Mouse (Mus musculus) forebrain, embryonic 14.5 days (tissue): ENCODE data around the gene Hk1. TPM values are rescaled to one million over a fixed set of nuclear protein-coding genes. Genes with fewer than 3 reads are reported as not detected.
A peak's percentile ranks its signal among the peaks of the same experiment; 100 is the strongest.

Experiments
- ATAC-seq: fragments of 200-750 bp; cut with Nextera tagmentation; 2 replicates; pipeline ENCODE4 v1.8.0; 2017; ENCODE audit warnings: mild to moderate bottlenecking, moderate library complexity
- DNase-seq: peaks from one replicate; pipeline ENCODE4 v3.0.0-alpha.2; 2015; ENCODE audit warnings: low spot score
- H3K27ac ChIP-seq: fragments of 300-500 bp; sonication (generic); 2 replicates; pipeline ENCODE4 v1.5.1; 2014; ENCODE audit warnings: low read depth, mild to moderate bottlenecking, control low read depth, low read length, moderate library complexity
- H3K27me3 ChIP-seq: fragments of 300-500 bp; sonication (generic); replicated peaks from 2 replicates; pipeline ENCODE4 v1.6.1; 2014; ENCODE audit warnings: low read length, control low read depth, mixed read lengths; ENCODE audit not compliant: control insufficient read depth, insufficient read depth
- H3K36me3 ChIP-seq: fragments of 300-500 bp; sonication (generic); 2 replicates; pipeline ENCODE4 v1.6.1; 2014; ENCODE audit warnings: low read length, control low read depth; ENCODE audit not compliant: control insufficient read depth, insufficient read depth
- H3K4me1 ChIP-seq: fragments of 300-500 bp; sonication (generic); 2 replicates; pipeline ENCODE4 v1.6.1; 2014; ENCODE audit warnings: antibody characterized with exemption, low read length, control low read depth; ENCODE audit not compliant: control insufficient read depth, insufficient read depth
- H3K4me2 ChIP-seq: fragments of 300-500 bp; sonication (generic); 2 replicates; pipeline ENCODE4 v1.6.1; 2014; ENCODE audit warnings: mild to moderate bottlenecking, control low read depth, low read length
- H3K4me3 ChIP-seq: fragments of 300-500 bp; sonication (generic); 2 replicates; pipeline ENCODE4 v1.5.1; 2014; ENCODE audit warnings: low read depth, low read length, control low read depth
- H3K9ac ChIP-seq: fragments of 300-500 bp; sonication (generic); 2 replicates; pipeline ENCODE4 v1.6.1; 2014; ENCODE audit warnings: mild to moderate bottlenecking, low read length, control low read depth, moderate library complexity
- H3K9me3 ChIP-seq: fragments of 300-500 bp; sonication (generic); replicated peaks from 2 replicates; pipeline ENCODE4 v1.6.1; 2016; ENCODE audit warnings: low read length, control low read depth, mixed read lengths; ENCODE audit not compliant: control insufficient read depth
- WGBS: fragments of 180-500 bp; shearing (Covaris S2); extraction: QIAGEN DNeasy Blood & Tissue Kit; methylation state at CpG from one replicate; pipeline ENCODE4 v1.1.7; 2014; 5-methylcytosine and 5-hydroxymethylcytosine counted together
- polyA plus RNA-seq: library from polyadenylated mRNA; unstranded; fragments of >200 nt; fragmentation: Nextera tagmentation; extraction: Ambion mirVana; gene quantifications from 2 replicates; pipeline ENCODE4 v1.2.1, GENCODE M21; 2014

The Hk1 gene
- polyA plus RNA-seq, 1 experiment from 2014 or later = 31.0 TPM

- no peak overlapping the region for H3K4me2 ChIP-seq
- no peaks in the 10 kb centered on the region for H3K36me3 ChIP-seq
- no peak for DNase-seq
- H3K9ac ChIP-seq = no peak overlapping the region
- H3K4me3 ChIP-seq = no peak overlapping the region
- no peak overlapping the region for H3K27ac ChIP-seq
- no peak for ATAC-seq
- H3K9me3 ChIP-seq = no peaks in the 10 kb centered on the region
- 88% methylated on average over 9 of the region's 9 CpGs for WGBS
- peaks cover 7% of the 10 kb centered on the region for H3K4me1 ChIP-seq
- no peaks in the 10 kb centered on the region for H3K27me3 ChIP-seq
These were observed 35.5 kb downstream of the Hk1 start for GRCm38 (mm10) chr10:62344004-62344752.

- ATAC-seq (no peak), DNase-seq (no peak)
- 86% methylated on average over 6 of the region's 6 CpGs for WGBS
- H3K4me1 ChIP-seq = peaks cover 8% of the 10 kb centered on the region
- no peaks in the 10 kb centered on the region for H3K9me3 ChIP-seq
- no peaks in the 10 kb centered on the region for H3K27me3 ChIP-seq
- no peaks in the 10 kb centered on the region for H3K36me3 ChIP-seq
- H3K4me3 ChIP-seq = no peak overlapping the region
- no peak overlapping the region for H3K27ac ChIP-seq
- H3K4me2 ChIP-seq = no peak overlapping the region
- no peak overlapping the region for H3K9ac ChIP-seq
These were observed 37.2 kb downstream of the Hk1 start for GRCm38 (mm10) chr10:62342512-62342911.

GRCm38 (mm10) chr10:62341956-62342355 lies 37.8 kb downstream of the Hk1 start:
- 85% methylated on average over 4 of the region's 4 CpGs for WGBS
- Histone ChIP-seq H3K4me2 (no peak overlapping the region), H3K27me3 (no peaks in the 10 kb centered on the region), H3K4me1 (peaks cover 8% of the 10 kb centered on the region), H3K9ac (no peak overlapping the region), H3K4me3 (no peak overlapping the region), H3K27ac (no peak overlapping the region), H3K36me3 (no peaks in the 10 kb centered on the region), H3K9me3 (no peaks in the 10 kb centered on the region)
- no peak for ATAC-seq
- no peak for DNase-seq

- Histone ChIP-seq H3K27me3 (no peaks in the 10 kb centered on the region), H3K4me2 (peak overlapping the region; percentile 86), H3K36me3 (no peaks in the 10 kb centered on the region), H3K9me3 (no peaks in the 10 kb centered on the region), H3K4me1 (peaks cover 8% of the 10 kb centered on the region), H3K4me3 (peak overlapping the region; percentile 64), H3K27ac (0 out of 2 replicates have a peak overlapping the region, but pooled peaks have one; percentile 74), H3K9ac (peak overlapping the region; percentile 79)
- ATAC-seq (no peak), DNase-seq (no peak)
- 26% methylated on average over 3 of the region's 3 CpGs for WGBS
These were observed 38.7 kb downstream of the Hk1 start for GRCm38 (mm10) chr10:62340991-62341390.

- no peaks in the 10 kb centered on the region for H3K27me3 ChIP-seq
- H3K4me1 ChIP-seq = peaks cover 11% of the 10 kb centered on the region
- H3K4me3 ChIP-seq = peak overlapping the region; percentile 64
- H3K36me3 ChIP-seq = no peaks in the 10 kb centered on the region
- H3K4me2 ChIP-seq = peak overlapping the region; percentile 86
- H3K27ac ChIP-seq = peak overlapping the region; percentile 74; the same call in 1 of the 2 replicates
- ATAC-seq (peak; percentile 98), DNase-seq (peak; percentile 96)
- peak overlapping the region; percentile 79 for H3K9ac ChIP-seq
- H3K9me3 ChIP-seq = no peaks in the 10 kb centered on the region
- WGBS = 0% methylated on average over 38 of the region's 38 CpGs
These were observed 39.5 kb downstream of the Hk1 start for GRCm38 (mm10) chr10:62340095-62340731.

- peak overlapping the region; percentile 79 for H3K9ac ChIP-seq
- peak overlapping the region; percentile 86 for H3K4me2 ChIP-seq
- H3K27me3 ChIP-seq = no peaks in the 10 kb centered on the region
- peak overlapping the region; percentile 64 for H3K4me3 ChIP-seq
- ATAC-seq = peak; percentile 53
- peaks cover 14% of the 10 kb centered on the region for H3K4me1 ChIP-seq
- H3K36me3 ChIP-seq = no peaks in the 10 kb centered on the region
- peak; percentile 45 for DNase-seq
- peak overlapping the region; percentile 74; the same call in 1 of the 2 replicates for H3K27ac ChIP-seq
- WGBS = 4% methylated on average over 45 of the region's 45 CpGs
- H3K9me3 ChIP-seq = no peaks in the 10 kb centered on the region
These were observed 40.3 kb downstream of the Hk1 start for GRCm38 (mm10) chr10:62339211-62340094.

GRCm38 (mm10) chr10:62338626-62339025 lies 41.1 kb downstream of the Hk1 start:
- H3K4me3 ChIP-seq = peak overlapping the region; percentile 64; the same call in 1 of the 2 replicates
- no peak overlapping the region for H3K9ac ChIP-seq
- H3K27ac ChIP-seq = no peak overlapping the region
- no peak for ATAC-seq
- peak overlapping the region; percentile 86 for H3K4me2 ChIP-seq
- no peak for DNase-seq
- no peaks in the 10 kb centered on the region for H3K36me3 ChIP-seq
- no peaks in the 10 kb centered on the region for H3K27me3 ChIP-seq
- H3K9me3 ChIP-seq = no peaks in the 10 kb centered on the region
- WGBS = 35% methylated on average over 5 of the region's 5 CpGs
- peaks cover 14% of the 10 kb centered on the region for H3K4me1 ChIP-seq

- Histone ChIP-seq H3K4me3 (no peak overlapping the region), H3K9ac (no peak overlapping the region), H3K4me1 (peaks cover 14% of the 10 kb centered on the region), H3K36me3 (no peaks in the 10 kb centered on the region), H3K27ac (no peak overlapping the region), H3K9me3 (no peaks in the 10 kb centered on the region), H3K4me2 (no peak overlapping the region), H3K27me3 (no peaks in the 10 kb centered on the region)
- ATAC-seq = no peak
- no peak for DNase-seq
- WGBS = 26% methylated on average over 9 of the region's 9 CpGs
These were observed 41.5 kb downstream of the Hk1 start for GRCm38 (mm10) chr10:62338176-62338575.
